Mouse (Mus musculus) lung, adult 2 months (tissue): ENCODE measurements around the gene Wdpcp.

ENCODE experiments used
- CTCF ChIP-seq: fragments of 200-500 bp; IDR thresholded peaks from 2 replicates; pipeline ENCODE4 v1.5.1; 2011; ENCODE audit warnings: mild to moderate bottlenecking, low read length, control low read depth; ENCODE audit not compliant: insufficient read depth
- POLR2A ChIP-seq: fragments of 200-500 bp; IDR thresholded peaks from 2 replicates; pipeline ENCODE4 v1.6.1; 2011; ENCODE audit warnings: low read depth, mild to moderate bottlenecking, control low read depth, low read length, borderline replicate concordance; ENCODE audit errors: extremely low read depth

GRCm38 (mm10) chr11:21528676-21529394, 43.2 kb upstream of the Wdpcp start:
- TF ChIP-seq CTCF (no peak), POLR2A (no peak)
